Mouse (Mus musculus): ENCODE results near the gene Gm45713. TPM values are rescaled to one million over a fixed set of nuclear protein-coding genes. Genes with fewer than 3 reads are reported as not detected.

The Gm45713 gene
- total RNA-seq, 1 experiment: 0.36 TPM

DNA sequence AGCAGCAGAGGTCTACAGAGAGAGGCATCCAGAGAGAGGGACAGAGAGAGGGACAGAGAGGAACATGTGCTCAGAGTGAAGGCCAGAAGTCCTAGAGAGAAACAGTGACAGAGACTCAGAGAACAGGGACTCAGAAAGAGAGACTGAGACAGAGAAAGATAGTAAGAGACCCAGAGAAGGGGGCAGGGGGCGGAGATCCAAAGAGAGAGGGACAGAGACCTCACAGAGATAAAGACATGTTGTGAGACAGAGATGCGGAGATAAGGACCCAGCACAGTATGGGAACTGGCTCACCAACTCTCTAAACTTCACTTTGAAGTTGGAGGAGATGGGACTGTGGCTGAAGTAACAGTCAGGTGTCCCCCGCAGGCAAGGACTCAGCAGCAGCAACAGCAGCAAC lies 661 bp downstream of the Gm45713 start:
- Histone ChIP-seq H3K4me3 (ENCODE audit: insufficient read depth in 1 of 2, low read depth in 1 of 2, low read length in 2 of 2, poor library complexity in 1 of 2, severe bottlenecking in 1 of 2) (no peak overlapping the region), H3K36me3 (ENCODE audit: control insufficient read depth, insufficient read depth, low read length, poor library complexity, severe bottlenecking) (no peaks in the 10 kb centered on the region), H3K4me1 (ENCODE audit: control insufficient read depth in 2 of 2, insufficient read depth in 2 of 2, low read length in 2 of 2, poor library complexity in 1 of 2) (peaks cover 0 to 20% of the 10 kb centered on the region in 2 experiments; a peak in 1 of 4 replicates), H3K9ac (ENCODE audit: insufficient read depth, low read depth, low read length, poor library complexity, severe bottlenecking) (no peak overlapping the region), H3K9me3 (ENCODE audit: control insufficient read depth, insufficient read depth, low read depth, low read length) (no peaks in the 10 kb centered on the region), H3K27ac (ENCODE audit: insufficient read depth, low read depth, low read length, poor library complexity, severe bottlenecking) (no peak overlapping the region)
- in situ Hi-C loops (cut with MboI; ENCODE audit: low sequenced_read_pairs in 2 of 2, unreplicated experiment in 2 of 2): no loop called here
- DNase-seq (ENCODE audit: low read depth, low spot score): no peak
- TF ChIP-seq ZC3H11A (IDR thresholded peaks at IDR 0.05; ENCODE audit: borderline replicate concordance, low read depth, low read length): no peak
- TF ChIP-seq MAFK (IDR thresholded peaks at IDR 0.05; ENCODE audit: insufficient read depth, low read depth, low read length): no peak
- TF ChIP-seq CHD2 (IDR thresholded peaks at IDR 0.05; ENCODE audit: low read depth, low read length): no peak
- TF ChIP-seq ZNF384 (IDR thresholded peaks at IDR 0.05; ENCODE audit: low read depth, low read length): no peak
- no peak for TF ChIP-seq HCFC1 (IDR thresholded peaks at IDR 0.05; ENCODE audit: borderline replicate concordance, insufficient read depth, low read length)

DNA sequence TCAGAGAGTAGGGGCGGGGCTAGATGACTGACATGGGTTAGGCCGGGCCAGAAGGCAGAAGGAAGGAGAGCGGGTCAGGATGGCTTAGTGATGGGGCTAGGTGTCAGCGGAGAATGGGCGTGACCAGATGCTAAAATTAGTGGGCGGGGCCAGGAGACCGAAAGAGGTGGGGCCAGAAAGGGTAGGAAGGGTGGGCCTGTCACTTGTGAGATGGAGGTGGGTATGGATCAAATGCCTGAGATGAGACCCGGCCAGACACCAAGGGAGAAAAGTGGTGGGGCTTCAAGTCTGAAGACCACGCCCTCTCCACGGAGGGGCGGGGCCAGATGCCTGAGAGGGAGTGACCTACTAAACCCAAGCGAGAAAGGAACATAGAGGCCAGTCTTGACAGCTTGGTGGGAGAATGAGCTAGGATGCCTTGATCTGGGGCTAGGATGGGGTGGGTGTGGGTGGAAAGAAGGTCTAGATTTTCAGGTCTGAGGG lies 1.4 kb downstream of the Gm45713 start:
- Histone ChIP-seq H3K4me3 (ENCODE audit: insufficient read depth in 1 of 2, low read depth in 1 of 2, low read length in 2 of 2, poor library complexity in 1 of 2, severe bottlenecking in 1 of 2) (no peak overlapping the region), H3K27ac (ENCODE audit: insufficient read depth, low read depth, low read length, poor library complexity, severe bottlenecking) (no peak overlapping the region)

DNA sequence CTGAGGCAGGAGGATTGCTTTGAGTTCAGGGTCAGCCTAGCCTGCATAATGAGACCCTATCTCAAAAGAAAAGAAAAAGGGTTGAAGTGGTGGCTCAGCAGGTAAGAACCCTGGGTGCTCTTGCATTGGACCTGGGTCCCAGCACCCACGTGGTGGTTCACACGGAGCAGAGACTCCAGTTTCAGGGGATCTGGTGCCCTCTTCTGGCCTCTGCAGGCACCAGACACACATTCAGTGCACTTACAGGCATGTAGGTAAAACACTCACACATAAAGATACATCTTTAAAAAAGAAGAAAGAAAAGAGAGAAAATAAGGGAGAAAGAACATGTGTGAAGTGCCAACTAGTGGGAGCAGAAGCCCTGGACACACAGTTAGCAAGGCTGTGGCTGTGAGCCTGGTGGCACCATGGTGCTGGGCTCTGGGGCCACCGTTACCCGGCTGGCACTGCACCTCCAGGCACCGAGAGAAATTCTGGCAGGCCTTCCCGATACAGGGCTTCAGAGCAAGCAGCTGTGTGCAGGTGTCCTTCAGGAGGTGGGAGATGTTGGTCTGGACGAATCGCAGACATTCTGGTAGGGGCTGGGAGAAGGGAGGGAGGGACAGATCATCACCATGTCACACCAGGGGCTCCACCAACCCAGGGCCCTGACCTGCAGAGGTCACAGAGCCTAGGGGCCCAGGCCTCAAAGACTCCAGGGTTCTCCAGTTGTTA lies 2.4 kb downstream of the Gm45713 start:
- in situ Hi-C loops (cut with MboI; ENCODE audit: low sequenced_read_pairs in 2 of 2, unreplicated experiment in 2 of 2): loop anchor here in 1 of 2 experiments (5.0 kb wide), 1 partner anchor 56 kb away; no protein-coding TSS in a partner anchor
- TF ChIP-seq HCFC1 (IDR thresholded peaks at IDR 0.05; ENCODE audit: borderline replicate concordance, insufficient read depth, low read length) (no peak), ZNF384 (IDR thresholded peaks at IDR 0.05; ENCODE audit: low read depth, low read length) (no peak), MAFK (IDR thresholded peaks at IDR 0.05; ENCODE audit: insufficient read depth, low read depth, low read length) (no peak), ZC3H11A (IDR thresholded peaks at IDR 0.05; ENCODE audit: borderline replicate concordance, low read depth, low read length) (no peak), CHD2 (IDR thresholded peaks at IDR 0.05; ENCODE audit: low read depth, low read length) (no peak)
- H3K9me3 ChIP-seq (ENCODE audit: control insufficient read depth, insufficient read depth, low read depth, low read length): no peaks in the 10 kb centered on the region
- H3K36me3 ChIP-seq (ENCODE audit: control insufficient read depth, insufficient read depth, low read length, poor library complexity, severe bottlenecking): no peaks in the 10 kb centered on the region
- no peak overlapping the region for H3K27ac ChIP-seq (ENCODE audit: insufficient read depth, low read depth, low read length, poor library complexity, severe bottlenecking)
- no peak overlapping the region for H3K9ac ChIP-seq (ENCODE audit: insufficient read depth, low read depth, low read length, poor library complexity, severe bottlenecking)
- H3K4me3 ChIP-seq (ENCODE audit: insufficient read depth in 1 of 2, low read depth in 1 of 2, low read length in 2 of 2, poor library complexity in 1 of 2, severe bottlenecking in 1 of 2): no peak overlapping the region
- DNase-seq (ENCODE audit: low read depth, low spot score): no peak
- H3K4me1 ChIP-seq (ENCODE audit: control insufficient read depth in 2 of 2, insufficient read depth in 2 of 2, low read length in 2 of 2, poor library complexity in 1 of 2): peaks cover 0 to 18% of the 10 kb centered on the region in 2 experiments; a peak in 1 of 4 replicates

More for the DNA sequence above, 1.4 kb downstream of the Gm45713 start:
- no peaks in the 10 kb centered on the region for H3K36me3 ChIP-seq (ENCODE audit: control insufficient read depth, insufficient read depth, low read length, poor library complexity, severe bottlenecking)
- peak; percentile 95 for DNase-seq (ENCODE audit: low read depth, low spot score)
- no peaks in the 10 kb centered on the region for H3K9me3 ChIP-seq (ENCODE audit: control insufficient read depth, insufficient read depth, low read depth, low read length)
- H3K9ac ChIP-seq (ENCODE audit: insufficient read depth, low read depth, low read length, poor library complexity, severe bottlenecking): no peak overlapping the region
- H3K4me1 ChIP-seq (ENCODE audit: control insufficient read depth in 2 of 2, insufficient read depth in 2 of 2, low read length in 2 of 2, poor library complexity in 1 of 2): peaks cover 0 to 19% of the 10 kb centered on the region in 2 experiments; a peak in 1 of 4 replicates
- in situ Hi-C loops (cut with MboI; ENCODE audit: low sequenced_read_pairs in 2 of 2, unreplicated experiment in 2 of 2): loop anchor here in 1 of 2 experiments (5.0 kb wide), 1 partner anchor 57 kb away; no protein-coding TSS in a partner anchor
- TF ChIP-seq ZC3H11A (IDR thresholded peaks at IDR 0.05; ENCODE audit: borderline replicate concordance, low read depth, low read length): no peak
- TF ChIP-seq CHD2 (IDR thresholded peaks at IDR 0.05; ENCODE audit: low read depth, low read length): no peak
- no peak for TF ChIP-seq HCFC1 (IDR thresholded peaks at IDR 0.05; ENCODE audit: borderline replicate concordance, insufficient read depth, low read length)
- no peak for TF ChIP-seq MAFK (IDR thresholded peaks at IDR 0.05; ENCODE audit: insufficient read depth, low read depth, low read length)
- TF ChIP-seq ZNF384 (IDR thresholded peaks at IDR 0.05; ENCODE audit: low read depth, low read length): no peak

DNA sequence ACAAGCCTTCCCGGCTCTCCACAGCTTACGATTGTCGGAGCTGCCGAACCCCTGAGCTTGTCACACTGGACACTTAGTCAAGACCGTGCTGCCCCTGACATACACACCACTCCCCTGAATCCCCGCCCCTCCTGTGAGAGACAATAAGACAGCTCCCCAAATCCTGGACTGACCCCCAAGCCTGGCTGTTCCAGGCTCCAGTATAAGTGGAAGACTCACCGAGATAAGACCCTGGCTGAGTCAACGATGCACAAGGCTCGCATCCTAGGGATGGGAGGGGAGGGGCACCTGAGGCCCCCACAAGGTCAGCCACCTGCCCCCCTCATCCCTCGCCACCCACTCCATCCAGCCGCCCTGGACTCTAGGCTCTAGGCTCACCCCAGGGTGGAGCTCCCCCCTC lies 4.2 kb downstream of the Gm45713 start:
- H3K4me1 ChIP-seq (ENCODE audit: control insufficient read depth in 2 of 2, insufficient read depth in 2 of 2, low read length in 2 of 2, poor library complexity in 1 of 2): peaks cover 0 to 18% of the 10 kb centered on the region in 2 experiments; a peak in 1 of 4 replicates
- no peak overlapping the region for H3K27ac ChIP-seq (ENCODE audit: insufficient read depth, low read depth, low read length, poor library complexity, severe bottlenecking)
- in situ Hi-C loops (cut with MboI; ENCODE audit: low sequenced_read_pairs in 2 of 2, unreplicated experiment in 2 of 2): loop anchor here in 1 of 2 experiments (5.0 kb wide), 1 partner anchor 55 kb away; no protein-coding TSS in a partner anchor
- DNase-seq (ENCODE audit: low read depth, low spot score): no peak
- no peak for TF ChIP-seq ZC3H11A (IDR thresholded peaks at IDR 0.05; ENCODE audit: borderline replicate concordance, low read depth, low read length)
- no peak for TF ChIP-seq MAFK (IDR thresholded peaks at IDR 0.05; ENCODE audit: insufficient read depth, low read depth, low read length)
- no peaks in the 10 kb centered on the region for H3K9me3 ChIP-seq (ENCODE audit: control insufficient read depth, insufficient read depth, low read depth, low read length)
- H3K36me3 ChIP-seq (ENCODE audit: control insufficient read depth, insufficient read depth, low read length, poor library complexity, severe bottlenecking): peaks cover 15% of the 10 kb centered on the region
- H3K9ac ChIP-seq (ENCODE audit: insufficient read depth, low read depth, low read length, poor library complexity, severe bottlenecking): peak overlapping the region; percentile 64; the same call in 1 of the 2 replicates
- H3K4me3 ChIP-seq (ENCODE audit: insufficient read depth in 1 of 2, low read depth in 1 of 2, low read length in 2 of 2, poor library complexity in 1 of 2, severe bottlenecking in 1 of 2): peak overlapping the region in 1 of 2 experiments; percentile 44; a peak in 2 of 4 replicates

All from ES-E14 (cell line).